Mouse (Mus musculus) bone marrow, adult 2 months (tissue): ENCODE measurements at regions not wholly inside any gene's neighbourhood (a gene's known extent, or its start where the extent isn't known, plus 50 kb on each side); places are given as distances from the start of the nearest gene placed in this dataset.

Experiments
- CTCF ChIP-seq: fragments of 200-500 bp; IDR thresholded peaks from 2 replicates; pipeline ENCODE4 v1.5.1; 2011; ENCODE audit warnings: low read length, control low read depth; ENCODE audit not compliant: control insufficient read depth, insufficient read depth
- POLR2A ChIP-seq: fragments of 200-500 bp; IDR thresholded peaks from 2 replicates; pipeline ENCODE4 v1.6.1; 2011; ENCODE audit warnings: low read depth, mild to moderate bottlenecking, control low read depth, low read length, borderline replicate concordance; ENCODE audit not compliant: control insufficient read depth

GRCm38 (mm10) chr6:98842924-98843323 is 500.4 kb upstream of the Gm765 start:
- TF ChIP-seq POLR2A (no peak), CTCF (no peak)
